Mouse (Mus musculus) testis, postnatal 14 days (tissue): Measurements from ENCODE around the gene Uxs1.

Experiments used
- DNase-seq: peaks from one replicate; pipeline ENCODE4 v3.0.0; 2021; ENCODE audit warnings: low spot score

The Uxs1 gene

DNA sequence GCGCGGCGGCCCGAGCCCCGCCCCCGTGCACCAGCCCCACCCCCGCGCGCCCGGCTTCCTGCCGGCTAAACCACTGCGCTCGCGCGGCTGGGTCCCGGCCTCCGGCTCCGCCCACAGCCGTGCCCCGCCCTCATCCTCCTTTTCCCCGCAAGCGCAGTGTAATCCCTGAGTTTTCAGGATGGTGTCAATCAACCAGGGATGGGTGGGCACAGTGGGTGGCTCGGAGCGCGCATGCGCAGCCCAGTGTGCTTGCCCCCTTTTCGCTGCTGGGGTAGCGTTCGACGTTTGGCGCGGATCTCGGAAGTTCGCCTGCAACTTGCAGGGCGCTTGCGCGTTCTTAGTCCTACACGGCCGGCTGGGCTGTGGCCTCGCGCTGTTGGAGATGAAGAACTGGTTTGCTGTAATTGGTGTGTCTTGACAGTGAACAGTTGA lies at the start of gene Uxs1:
Uxs1 (minus strand) TSS at position 38 of the 432 bp plus-strand sequence.
- DNase-seq: peak; percentile 98

DNA sequence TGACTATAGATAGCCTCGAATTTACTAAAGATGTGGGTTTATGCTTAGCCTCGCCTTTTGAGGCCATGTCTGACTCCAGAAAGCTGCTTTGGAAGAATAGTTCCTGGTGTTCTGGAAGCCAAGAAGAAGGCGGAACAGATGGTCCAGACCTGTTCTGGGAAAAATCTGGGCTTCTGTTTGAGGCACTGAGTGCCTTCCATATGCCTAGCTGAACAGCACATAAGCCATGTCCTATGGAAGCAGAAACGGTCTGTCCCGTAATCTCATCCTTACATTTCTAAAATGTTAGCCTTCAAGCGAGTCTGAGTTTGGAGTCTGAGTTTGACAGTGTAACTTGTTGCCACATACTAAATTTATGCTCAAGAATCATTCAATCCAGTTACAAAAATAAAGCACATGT lies 49.6 kb upstream of the Uxs1 start:
- no peak for DNase-seq

DNA sequence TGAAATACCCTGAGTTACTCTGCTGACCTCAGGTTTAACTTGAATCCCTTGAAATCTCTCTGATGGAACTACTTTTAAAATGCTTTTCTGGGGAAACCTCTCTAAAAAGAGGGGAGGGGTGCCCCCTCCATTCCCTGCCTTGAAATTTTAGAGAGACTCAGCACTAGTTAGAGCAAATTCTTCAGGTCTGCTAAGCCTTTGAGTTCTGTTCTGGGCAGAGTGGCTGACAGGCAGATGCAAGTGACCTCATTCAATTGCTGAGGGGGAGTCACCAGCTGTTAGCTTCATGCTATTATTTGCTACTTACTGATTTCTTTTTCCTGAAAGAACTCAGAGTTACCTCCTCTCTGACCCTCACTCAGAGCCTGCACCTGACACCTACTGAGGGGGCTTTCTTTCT lies 43.5 kb upstream of the Uxs1 start:
- no peak for DNase-seq

DNA sequence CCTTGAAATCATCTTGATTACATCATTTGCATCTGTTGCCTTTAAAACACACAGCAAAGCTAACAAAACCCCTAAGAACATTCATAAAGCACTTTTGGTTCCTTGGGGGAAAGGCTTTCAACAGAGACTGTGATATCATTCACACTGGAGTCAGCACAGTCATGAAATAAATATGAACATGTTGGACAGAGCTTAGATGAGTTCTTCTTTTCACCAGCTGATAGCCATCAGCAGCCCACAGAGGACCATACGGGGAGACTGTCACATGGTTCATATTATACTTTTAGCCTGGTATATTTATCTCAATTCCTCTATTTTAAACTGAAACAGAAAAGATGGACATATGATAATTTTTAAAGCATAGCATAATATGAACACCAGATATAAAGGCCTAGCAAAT lies 40.9 kb upstream of the Uxs1 start:
- DNase-seq: no peak

DNA sequence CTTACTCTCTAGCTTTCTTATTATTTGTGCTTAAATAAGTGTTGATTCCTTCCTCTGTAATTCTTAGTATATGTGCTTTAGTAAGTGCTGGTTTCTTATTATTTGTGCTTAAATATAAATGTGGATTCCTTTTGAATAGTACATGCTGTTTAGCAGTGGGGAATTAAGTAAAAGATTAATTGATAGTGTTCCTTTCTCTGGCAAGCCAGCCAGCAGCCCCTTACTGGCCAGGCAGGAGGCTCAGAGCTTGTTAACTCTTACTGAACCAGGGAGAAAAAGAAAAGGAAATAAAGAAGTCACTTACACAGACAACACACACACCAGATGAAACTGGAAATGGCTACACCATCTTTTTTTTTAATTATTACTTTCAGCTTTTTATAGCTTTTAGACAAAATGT lies 37.2 kb upstream of the Uxs1 start:
- DNase-seq: no peak

DNA sequence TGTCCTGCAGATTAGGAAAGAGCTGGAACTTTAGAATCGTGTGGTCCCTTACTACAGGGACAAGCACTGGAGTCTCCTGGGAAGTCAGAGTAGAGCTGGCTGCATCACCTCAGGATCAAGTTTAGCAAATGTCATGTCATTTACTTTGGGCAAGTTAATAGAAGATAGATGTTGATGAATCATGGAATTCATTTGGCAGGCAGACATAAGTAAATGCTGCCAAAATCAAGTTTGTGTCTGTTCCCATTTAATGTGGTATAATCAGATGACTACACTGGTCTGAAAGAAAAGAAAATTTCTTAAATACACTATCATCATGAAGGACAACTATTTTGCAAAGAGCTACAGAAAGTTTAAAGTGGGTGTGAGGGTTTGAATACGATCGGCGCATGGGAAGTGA lies 35.0 kb upstream of the Uxs1 start:
- DNase-seq: no peak

DNA sequence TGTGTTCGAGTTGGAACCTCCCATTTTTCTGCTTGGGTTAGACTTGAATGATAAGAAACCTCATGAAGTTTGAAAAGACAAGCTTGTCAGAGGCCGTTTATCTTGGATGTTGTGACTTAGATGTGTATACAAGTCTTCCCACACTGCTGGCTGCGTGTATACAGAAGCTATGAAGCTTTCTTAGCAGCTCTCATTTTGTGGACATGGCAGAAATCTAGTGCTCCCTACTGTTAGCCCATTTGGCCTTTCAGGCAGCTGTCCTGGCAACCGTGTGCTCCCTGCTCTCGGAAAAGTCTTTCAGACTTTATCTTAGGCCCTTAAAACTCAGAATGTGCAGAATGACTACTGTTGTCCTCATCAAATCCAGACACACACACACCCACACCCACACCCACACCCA lies 31.4 kb upstream of the Uxs1 start:
- no peak for DNase-seq

DNA sequence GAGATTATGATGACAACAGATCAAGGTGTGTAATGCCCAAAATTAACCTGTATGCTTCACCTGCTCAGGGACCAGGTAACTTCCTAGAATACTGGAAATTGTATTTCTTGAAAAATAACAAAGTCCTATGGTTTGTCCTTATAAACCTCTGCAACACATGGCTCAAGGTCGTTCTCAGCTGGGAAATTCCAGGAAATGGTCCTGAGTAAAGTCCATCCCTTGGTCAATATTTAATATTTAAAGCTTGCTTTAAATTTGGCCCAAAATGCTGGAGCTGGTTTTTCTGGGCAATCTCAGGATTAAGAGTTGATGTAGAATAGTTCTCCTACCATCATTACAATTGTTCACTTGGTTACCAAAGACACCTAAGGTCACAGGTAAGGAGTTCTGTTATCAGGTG lies 30.1 kb upstream of the Uxs1 start:
- no peak for DNase-seq

DNA sequence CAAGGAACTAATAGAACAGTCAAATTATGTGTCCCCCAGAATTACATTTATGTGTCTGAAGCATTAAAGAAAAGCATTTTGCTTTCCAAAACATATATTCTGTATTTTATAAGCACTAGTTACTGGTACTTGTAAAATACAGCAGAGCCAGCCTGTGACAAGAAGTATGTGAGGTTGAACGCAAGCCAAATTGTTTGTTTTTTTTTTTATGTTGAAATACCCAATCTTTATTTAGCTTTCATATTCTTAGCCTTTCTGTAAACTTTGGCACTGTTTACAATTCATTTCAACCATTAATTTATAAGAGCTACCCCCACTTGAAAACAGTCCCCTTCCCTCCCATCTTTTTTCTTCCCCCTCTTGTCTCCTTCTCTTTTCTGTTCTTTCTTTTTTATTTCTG lies 28.0 kb upstream of the Uxs1 start:
- DNase-seq: no peak

DNA sequence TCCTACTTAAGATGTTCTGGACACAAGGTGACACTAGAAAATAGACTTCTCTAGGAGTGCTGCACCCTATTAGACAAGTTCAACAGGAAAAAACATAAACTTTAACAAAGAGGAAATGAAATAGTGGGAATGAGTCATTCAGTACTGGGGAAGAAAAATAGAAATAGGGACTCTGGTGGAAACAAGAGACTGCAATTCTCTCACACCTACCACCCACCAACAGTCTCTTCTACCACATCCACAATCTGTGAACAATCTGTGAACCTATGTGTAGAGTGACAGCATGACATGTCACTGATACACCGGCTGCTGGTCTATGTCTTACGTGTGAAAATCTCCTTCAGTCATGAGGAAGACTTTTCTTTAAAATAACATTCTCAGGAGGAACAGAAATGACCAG lies 15.8 kb upstream of the Uxs1 start:
- DNase-seq: no peak

DNA sequence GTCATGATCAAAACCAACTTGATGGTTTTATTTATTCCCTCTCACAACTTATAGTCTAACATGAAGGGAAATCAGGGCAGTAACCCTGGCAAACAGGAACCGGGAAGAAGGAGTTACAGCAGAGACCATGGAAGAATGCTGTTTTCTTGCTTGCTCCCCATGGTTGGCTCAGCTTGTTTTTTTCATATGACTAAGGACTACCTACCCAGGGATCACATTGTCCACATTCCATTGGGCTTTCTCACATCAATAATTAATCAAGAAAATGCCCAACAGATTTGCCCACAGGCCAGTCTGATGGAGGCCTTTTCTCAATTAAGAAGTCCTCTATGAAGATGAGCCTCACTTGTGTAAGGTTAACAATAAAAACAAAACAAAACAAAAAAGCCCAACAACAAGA lies 9.6 kb upstream of the Uxs1 start:
- DNase-seq: no peak

DNA sequence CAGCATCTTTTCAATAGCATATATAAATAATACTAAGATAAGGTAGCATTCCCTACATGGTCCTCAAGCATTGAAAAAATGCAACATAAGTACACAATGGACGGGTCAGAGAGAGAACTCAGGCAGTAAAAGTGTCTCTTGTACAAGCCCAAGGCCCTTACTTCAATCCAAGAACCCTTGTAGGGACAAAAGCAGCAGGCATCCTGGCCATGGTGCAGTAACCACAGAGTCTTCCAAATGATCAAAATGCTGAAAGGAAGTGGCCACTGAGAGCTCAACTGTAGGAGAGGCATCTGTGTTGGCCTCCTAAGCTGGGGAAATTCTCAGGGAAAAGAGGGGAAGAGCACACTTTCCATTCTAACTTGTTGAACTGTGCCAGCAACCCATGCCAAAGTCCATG lies 2.5 kb upstream of the Uxs1 start:
- no peak for DNase-seq

DNA sequence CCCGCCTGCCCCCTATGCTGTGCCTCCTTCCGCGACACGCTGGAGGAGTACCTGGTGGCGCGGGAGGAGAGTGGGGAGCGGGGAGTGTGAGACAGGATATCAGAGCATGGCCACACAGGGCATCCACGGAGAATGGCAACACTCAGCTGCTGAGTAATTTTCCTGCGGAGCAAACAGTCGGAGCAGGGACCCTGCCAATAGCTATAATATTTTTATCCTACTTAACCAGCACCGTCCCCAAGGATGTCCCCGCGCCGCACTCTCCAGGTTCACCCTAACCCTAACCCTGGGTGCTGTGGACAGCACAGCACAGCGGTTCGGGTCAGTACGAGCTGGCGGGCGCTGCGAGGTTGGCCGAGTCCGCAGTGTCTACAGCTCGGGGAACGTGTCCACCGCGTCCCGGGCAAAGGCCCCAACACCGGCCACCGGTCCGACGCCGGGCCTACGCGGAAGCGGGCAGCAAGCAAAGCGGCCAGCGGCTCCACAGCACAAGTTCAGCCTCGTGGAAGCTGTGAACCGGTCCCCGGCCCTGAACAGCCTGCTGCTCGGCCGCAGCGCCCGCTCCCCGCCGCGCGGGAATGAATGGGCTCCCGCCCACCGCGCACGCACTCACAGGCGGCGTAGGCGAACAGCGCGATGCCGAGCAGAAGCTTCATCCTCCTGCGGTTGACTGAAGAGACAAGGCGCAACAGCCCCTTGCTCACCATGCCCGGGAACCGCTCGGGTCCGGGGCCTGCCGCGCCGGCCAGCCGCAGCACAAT lies 418 bp downstream of the Uxs1 start:
- DNase-seq: no peak

DNA sequence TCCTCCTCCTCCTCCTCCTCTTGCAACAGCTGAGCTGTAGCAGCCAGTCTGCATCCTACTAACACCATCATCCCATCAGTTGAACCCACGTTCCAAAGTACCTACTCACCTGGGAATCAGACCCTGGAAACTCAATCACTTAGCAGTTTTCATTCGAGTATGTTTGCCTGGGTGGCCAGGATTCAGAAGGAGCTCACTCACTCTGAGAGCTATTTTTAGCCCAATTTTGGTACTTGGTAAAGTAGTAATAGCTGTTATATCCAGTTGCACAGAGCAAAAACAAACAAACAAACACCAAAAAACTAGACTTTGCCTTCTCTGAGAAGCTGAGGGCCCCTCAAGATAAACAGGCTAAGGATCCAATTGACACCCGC lies 985 bp downstream of the Uxs1 start:
- DNase-seq: no peak

DNA sequence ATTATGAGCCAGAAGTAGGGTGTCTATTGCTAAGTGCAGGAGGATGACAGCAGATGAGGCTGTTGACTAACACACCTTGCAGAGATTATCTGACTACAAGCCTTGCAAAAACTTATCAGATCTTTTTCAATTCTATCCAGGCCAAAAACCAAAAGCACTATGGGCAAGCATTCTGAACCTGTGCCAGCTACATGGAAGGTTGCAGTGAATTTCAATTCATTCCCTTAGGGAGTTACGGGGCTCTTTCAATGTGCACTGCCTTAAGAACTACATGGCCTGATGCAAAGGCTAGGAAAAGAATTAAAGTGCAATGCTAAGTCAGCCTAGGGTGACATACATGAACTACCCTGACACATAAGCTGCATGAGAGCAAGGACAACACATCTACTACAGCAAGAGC lies 4.2 kb downstream of the Uxs1 start:
- no peak for DNase-seq

DNA sequence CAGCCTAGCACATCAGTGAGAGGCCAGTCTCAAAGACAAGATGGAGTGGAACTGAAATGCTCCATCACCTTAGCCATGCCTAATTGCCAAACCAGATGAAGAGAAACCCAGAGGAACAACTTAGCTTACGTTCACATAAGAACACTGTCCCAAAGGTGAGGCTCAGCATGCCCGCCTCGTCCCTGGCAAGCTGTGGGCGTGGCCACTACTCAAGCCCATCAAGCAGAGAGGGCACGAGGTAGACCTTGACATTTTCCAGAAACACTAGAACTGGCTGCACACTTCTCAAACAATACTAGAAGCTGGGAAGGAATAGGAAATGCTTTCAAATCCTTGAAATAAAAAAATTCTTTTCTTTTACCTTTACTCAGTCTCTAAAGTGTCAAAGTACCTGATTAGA lies 5.0 kb downstream of the Uxs1 start:
- DNase-seq: no peak

DNA sequence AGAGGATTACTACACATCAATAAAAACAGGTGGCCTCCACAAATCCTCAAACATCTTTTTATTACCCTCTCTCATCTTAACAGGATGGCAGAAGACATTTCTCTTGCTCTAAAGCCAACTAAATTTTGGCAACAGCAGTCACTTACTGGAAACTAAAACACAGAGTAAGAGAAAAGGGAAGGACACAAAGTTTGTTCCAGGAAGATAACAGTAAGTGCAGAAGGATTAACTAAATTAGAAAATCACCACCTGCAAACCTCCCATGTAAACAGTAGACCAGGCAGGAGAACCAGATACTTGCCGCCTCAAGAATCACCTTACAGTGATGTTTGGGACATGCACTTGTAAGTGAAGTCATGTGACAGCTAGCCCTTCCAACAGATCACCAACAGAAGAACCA lies 5.8 kb downstream of the Uxs1 start:
- no peak for DNase-seq

DNA sequence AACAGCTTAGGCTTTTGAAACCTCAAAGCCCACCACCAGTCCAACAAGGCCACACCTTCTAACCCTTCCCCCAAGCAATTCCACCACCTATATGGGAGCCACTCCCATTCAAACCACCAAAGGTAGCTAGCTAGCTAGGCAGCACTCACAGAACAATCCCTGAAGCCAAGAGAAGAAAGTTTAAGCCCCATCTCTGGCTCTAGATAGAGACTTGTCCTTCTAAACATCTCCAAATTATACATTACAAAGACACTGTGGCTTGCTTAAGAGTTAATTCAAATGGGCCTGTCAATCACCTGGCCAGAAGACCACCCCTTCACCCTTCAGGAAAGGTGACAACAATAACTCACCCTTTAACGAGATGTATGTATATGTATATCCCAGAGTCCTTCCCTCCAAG lies 7.0 kb downstream of the Uxs1 start:
- no peak for DNase-seq

DNA sequence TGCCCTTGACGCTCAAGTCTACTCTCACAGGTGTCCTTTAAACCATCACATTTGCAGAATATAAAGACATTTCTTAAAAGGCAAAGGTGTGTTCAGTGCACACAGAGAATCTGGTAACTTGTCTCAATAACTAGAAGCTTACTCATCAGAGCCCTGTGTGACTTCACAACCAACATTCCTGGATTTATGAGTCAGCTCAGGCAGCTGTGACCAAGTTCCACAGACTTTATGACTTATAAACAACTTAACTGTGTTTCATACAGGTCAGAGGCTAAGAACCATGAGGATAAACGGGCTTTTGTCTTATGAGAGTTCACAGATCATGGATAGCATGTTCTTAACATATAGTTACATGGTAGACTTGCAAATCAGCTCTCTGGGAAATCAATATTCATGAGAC lies 8.5 kb downstream of the Uxs1 start:
- DNase-seq: no peak

DNA sequence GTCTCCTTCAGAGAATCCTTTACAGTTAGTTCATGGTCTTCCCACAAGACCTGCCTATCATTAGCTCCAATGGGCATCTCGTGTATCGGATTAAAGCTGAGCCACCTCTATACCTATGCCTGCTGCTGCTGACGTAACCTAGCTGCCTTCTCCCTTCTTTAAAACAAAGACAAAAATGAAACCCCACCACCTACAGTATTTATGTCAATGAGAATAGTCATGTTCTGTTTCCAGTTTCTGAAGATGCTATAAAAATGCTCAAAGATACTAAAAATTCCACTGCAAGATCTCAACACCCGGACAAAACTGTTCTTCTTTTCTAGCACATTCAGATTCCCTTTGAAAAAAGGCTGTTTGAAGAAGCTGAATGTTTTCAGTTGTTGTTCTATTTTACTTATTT lies 9.2 kb downstream of the Uxs1 start:
- DNase-seq: no peak

DNA sequence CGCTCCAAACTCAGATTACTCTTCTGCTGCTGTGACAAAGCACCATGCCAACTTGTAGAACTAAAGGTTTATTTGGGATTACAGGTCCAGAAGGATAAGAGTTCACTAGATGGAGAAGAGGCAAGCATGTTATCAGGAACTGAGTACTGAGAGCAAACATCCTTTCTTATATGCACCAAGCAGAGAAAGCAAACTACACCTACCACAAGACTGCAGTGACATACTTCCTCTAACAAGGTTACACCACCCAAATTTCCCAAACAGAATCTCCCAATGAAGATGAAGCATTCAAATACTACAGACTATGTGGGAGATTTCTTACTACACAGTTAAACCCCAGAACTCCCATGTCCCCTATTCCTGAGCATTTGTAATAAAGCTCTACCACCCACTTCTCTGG lies 15.8 kb downstream of the Uxs1 start:
- DNase-seq: no peak

DNA sequence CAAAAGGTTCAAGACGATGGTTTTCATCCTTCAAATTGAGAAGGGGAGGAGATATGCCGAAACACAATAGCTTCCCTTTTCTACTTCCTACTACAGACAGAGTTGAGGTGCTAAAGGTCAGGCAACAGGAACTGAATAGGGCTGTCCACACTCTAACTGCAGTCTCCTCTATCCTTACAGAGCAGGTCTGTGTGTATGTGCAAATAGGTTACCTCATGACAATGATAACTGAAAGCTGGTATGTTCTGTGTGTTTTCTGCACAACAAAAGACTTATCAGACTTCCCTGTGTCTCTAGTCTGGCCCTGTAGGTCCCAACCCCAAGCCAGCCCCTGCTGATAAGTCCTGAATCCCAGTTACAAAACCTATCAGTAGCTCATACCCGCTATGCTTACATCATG lies 16.5 kb downstream of the Uxs1 start:
- DNase-seq: no peak

DNA sequence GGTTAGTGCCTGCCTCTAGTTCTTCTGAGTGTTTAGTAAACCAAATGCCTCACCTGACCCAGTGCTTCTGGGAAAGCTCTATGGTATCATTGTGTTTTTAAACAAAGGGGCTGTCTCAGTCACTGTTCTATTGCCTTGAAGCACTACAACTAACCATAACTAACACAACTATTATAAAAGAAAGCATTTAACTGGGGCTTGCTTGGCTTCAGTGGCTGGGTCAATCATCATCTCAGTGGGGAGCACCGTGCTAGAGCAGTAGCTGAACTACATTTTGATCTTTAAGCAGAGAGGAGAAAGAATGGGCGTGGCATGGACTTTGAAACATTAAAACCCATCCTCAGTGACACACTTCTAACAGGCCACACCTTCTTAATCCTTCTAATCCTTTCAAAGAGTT lies 18.2 kb downstream of the Uxs1 start:
- no peak for DNase-seq

DNA sequence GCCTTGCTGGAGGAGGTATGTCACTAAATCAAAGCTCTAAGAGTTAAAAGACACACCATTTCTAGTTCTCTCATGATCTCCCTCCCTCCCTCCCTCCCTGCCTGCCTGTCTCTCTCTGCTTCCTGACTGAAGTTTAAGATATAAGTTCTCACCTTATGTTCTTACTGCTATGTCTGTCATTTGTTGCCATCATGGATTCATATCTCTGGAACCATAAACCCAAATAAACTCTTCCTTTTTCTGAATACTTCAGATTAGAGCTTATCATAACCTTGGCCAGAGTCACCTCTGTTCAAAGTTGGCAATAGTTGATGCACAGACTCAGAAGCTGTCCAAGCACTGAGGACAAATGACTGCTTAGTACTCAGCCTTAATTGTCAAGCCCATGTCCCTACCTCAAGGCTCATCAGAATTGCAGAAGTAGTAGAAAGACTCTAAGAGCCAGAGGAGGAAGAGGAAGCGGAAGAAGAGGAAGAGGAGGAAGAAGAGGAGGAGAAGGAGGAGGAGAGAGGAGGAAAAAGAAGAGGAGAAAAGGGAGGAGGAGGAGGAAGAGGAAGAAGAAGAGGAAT lies 23.6 kb downstream of the Uxs1 start:
- DNase-seq: no peak
